Mouse (Mus musculus) embryonic facial prominence, embryonic 12.5 days (tissue): ENCODE measurements around the gene Slc3a2. TPM values are rescaled to one million over a fixed set of nuclear protein-coding genes. Genes with fewer than 3 reads are reported as not detected.
A peak's percentile ranks its signal among the peaks of the same experiment; 100 is the strongest.
"Not testable (repeated sequence)": the region's sequence is repeated elsewhere in the genome, so short reads cannot be mapped to it uniquely, and the experiment has no call there.

Experiments
- ATAC-seq: fragments of 200-750 bp; cut with Nextera tagmentation; 2 replicates; pipeline ENCODE4 v1.8.0; 2017; ENCODE audit not compliant: insufficient number of reproducible peaks, insufficient read depth, low FRiP score, low TSS enrichment
- H3K27ac ChIP-seq: fragments of 300-500 bp; sonication (generic); 2 replicates; pipeline ENCODE4 v1.5.1; 2016; ENCODE audit warnings: mild to moderate bottlenecking
- H3K27me3 ChIP-seq: fragments of 300-500 bp; sonication (generic); 2 replicates; pipeline ENCODE4 v1.6.1; 2016; ENCODE audit warnings: mild to moderate bottlenecking, moderate library complexity
- H3K36me3 ChIP-seq: fragments of 300-500 bp; sonication (generic); 2 replicates; pipeline ENCODE4 v1.6.1; 2016; ENCODE audit warnings: mild to moderate bottlenecking
- H3K4me1 ChIP-seq: fragments of 300-500 bp; sonication (generic); 2 replicates; pipeline ENCODE4 v1.6.1; 2016
- H3K4me2 ChIP-seq: fragments of 300-500 bp; sonication (generic); replicated peaks from 2 replicates; pipeline ENCODE4 v1.6.1; 2016; ENCODE audit warnings: mild to moderate bottlenecking, moderate library complexity
- H3K4me3 ChIP-seq: fragments of 300-500 bp; sonication (generic); 2 replicates; pipeline ENCODE4 v1.5.1; 2016; ENCODE audit warnings: mild to moderate bottlenecking
- H3K9ac ChIP-seq: fragments of 300-500 bp; sonication (generic); 2 replicates; pipeline ENCODE4 v1.6.1; 2016; ENCODE audit warnings: mild to moderate bottlenecking, moderate library complexity
- H3K9me3 ChIP-seq: fragments of 300-500 bp; sonication (generic); 2 replicates; pipeline ENCODE4 v1.6.1; 2016; ENCODE audit warnings: mild to moderate bottlenecking, moderate library complexity
- WGBS: fragments of 180-500 bp; shearing (Covaris S2); methylation state at CpG from one replicate; pipeline ENCODE4 v1.1.7; 2016; 5-methylcytosine and 5-hydroxymethylcytosine counted together
- polyA plus RNA-seq: library from polyadenylated mRNA; unstranded; fragments of >200 nt; fragmentation: Nextera tagmentation; extraction: Ambion mirVana; gene quantifications from 2 replicates; pipeline ENCODE4 v1.2.1, GENCODE M21; 2016

Gene Slc3a2
- polyA plus RNA-seq, 1 experiment from 2014 or later, result 122 TPM

GRCm38 (mm10) chr19:8742176-8742575, 19.0 kb upstream of the Slc3a2 start:
- H3K27ac ChIP-seq, result peak overlapping the region; percentile 93; the same call in 1 of the 2 replicates
- WGBS, result 17% methylated on average over 14 of the region's 14 CpGs

DNA sequence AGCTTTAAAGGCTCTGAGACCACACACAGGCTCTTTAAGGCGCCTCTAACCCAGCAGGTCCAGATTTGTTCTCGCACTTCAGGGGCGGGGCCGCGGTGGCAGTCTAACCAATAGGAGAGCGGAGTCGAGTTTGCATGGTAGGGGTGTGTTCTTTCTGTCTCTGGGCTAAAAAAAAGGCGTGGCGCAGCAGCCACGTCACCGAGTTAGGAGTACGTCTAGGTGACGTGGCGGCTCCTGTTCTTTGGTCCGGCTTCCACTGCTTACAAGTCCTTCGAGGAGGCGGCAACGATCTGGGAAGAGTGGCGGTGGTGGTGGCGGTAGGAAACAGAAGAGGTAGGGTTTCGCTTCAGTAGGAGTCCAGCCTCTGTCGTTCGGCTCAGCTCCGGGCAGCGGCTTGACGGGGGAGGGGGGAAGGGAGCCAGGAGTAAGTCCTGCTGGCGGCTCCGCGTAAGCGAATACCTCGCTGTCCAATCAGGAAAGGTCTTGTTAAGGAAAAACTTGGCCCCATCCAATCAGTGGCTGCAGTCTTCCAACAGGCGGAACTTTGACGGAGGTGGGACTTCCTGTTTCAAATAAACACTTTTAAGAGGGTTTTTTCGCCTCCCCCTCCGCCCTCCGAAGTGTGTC, 18.2 kb upstream of the Slc3a2 start, which contains the start of gene Stx5a:
Gene Stx5a, plus strand, starts transcription at position 171 of the 627 bp plus-strand sequence.
- Histone ChIP-seq H3K4me1 (peaks cover 20% of the 10 kb centered on the region), H3K4me2 (peak within 1 kb of the TSS; percentile 99), H3K9ac (peak within 1 kb of the TSS; percentile 93), H3K36me3 (peaks cover 63% of the 10 kb centered on the region), H3K9me3 (no peaks in the 10 kb centered on the region), H3K27me3 (no peaks in the 10 kb centered on the region), H3K4me3 (peak within 1 kb of the TSS; percentile 99), H3K27ac (peak within 1 kb of the TSS; percentile 93)
- ATAC-seq, result peak; percentile 96
- WGBS, result under 1% methylated on average over 36 of the region's 36 CpGs

More at GRCm38 (mm10) chr19:8742176-8742575, 19.0 kb upstream of the Slc3a2 start:
- no peaks in the 10 kb centered on the region for H3K9me3 ChIP-seq
- H3K4me3 ChIP-seq, result peak overlapping the region; percentile 99
- ATAC-seq, result no peak
- H3K4me2 ChIP-seq, result peak overlapping the region; percentile 99
- H3K36me3 ChIP-seq, result peaks cover 71% of the 10 kb centered on the region
- H3K4me1 ChIP-seq, result peaks cover 16% of the 10 kb centered on the region
- H3K9ac ChIP-seq, result peak overlapping the region; percentile 93
- H3K27me3 ChIP-seq, result no peaks in the 10 kb centered on the region

GRCm38 (mm10) chr19:8740603-8741002, 17.4 kb upstream of the Slc3a2 start, which contains the start of gene 1700092M07Rik:
Gene 1700092M07Rik, plus strand, starts transcription at chr19:8740718.
- 70% methylated on average over 14 of the region's 14 CpGs for WGBS
- Histone ChIP-seq H3K4me1 (peaks cover 20% of the 10 kb centered on the region), H3K27ac (peak within 1 kb of the TSS; percentile 93), H3K9me3 (no peaks in the 10 kb centered on the region), H3K9ac (peak within 1 kb of the TSS; percentile 93), H3K4me2 (peak within 1 kb of the TSS; percentile 99), H3K27me3 (no peaks in the 10 kb centered on the region), H3K36me3 (peaks cover 56% of the 10 kb centered on the region), H3K4me3 (peak within 1 kb of the TSS; percentile 99)
- ATAC-seq, result peak; percentile 1; the same call in 1 of the 2 replicates

DNA sequence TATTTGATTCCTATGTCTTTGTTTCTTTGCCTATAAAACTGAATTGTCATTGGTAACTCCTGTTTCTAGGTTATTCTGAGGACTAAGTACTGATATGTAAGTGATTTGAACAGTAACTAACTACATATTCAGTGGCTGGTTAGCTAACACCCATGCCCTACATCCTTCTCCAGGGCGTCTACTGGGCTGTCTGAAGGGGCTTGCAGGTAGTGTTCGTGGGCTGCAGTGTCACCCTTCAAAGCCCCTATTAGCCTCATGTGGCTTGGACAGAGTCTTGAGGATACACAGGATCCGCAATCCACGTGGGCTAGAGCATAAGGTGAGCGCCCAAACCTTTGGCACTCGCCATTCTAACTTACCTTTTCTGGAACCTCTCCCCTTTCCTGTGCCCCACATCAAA, 16.5 kb upstream of the Slc3a2 start:
- Histone ChIP-seq H3K4me3 (no peak overlapping the region), H3K9me3 (no peaks in the 10 kb centered on the region), H3K27me3 (no peaks in the 10 kb centered on the region), H3K36me3 (peaks cover 47% of the 10 kb centered on the region), H3K4me1 (peaks cover 23% of the 10 kb centered on the region), H3K9ac (no peak overlapping the region), H3K4me2 (no peak overlapping the region), H3K27ac (no peak overlapping the region)
- no peak for ATAC-seq
- 92% methylated on average over 6 of the region's 6 CpGs for WGBS

GRCm38 (mm10) chr19:8738911-8739310, 15.7 kb upstream of the Slc3a2 start:
- H3K4me3 ChIP-seq, result no peak overlapping the region
- peaks cover 42% of the 10 kb centered on the region for H3K36me3 ChIP-seq
- 94% methylated on average over 7 of the region's 7 CpGs for WGBS
- H3K9ac ChIP-seq, result no peak overlapping the region
- H3K4me2 ChIP-seq, result no peak overlapping the region
- H3K27ac ChIP-seq, result no peak overlapping the region
- H3K27me3 ChIP-seq, result no peaks in the 10 kb centered on the region
- peaks cover 23% of the 10 kb centered on the region for H3K4me1 ChIP-seq
- no peak for ATAC-seq
- no peaks in the 10 kb centered on the region for H3K9me3 ChIP-seq

DNA sequence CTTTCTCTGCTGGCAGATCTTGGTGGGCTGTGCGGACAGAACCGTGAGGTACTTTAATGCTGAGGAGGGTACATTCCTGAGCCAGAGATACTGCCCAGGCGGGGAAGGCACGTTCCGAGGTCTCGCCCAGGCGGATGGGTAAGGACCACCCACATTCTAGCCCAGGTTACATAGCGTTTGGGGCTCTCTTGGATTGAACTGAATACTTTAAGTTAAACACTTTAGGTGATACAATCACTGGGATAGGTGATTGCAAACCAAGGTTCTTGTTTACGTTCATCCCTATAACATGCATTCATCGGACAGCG, 12.9 kb upstream of the Slc3a2 start:
- Histone ChIP-seq H3K9me3 (no peaks in the 10 kb centered on the region), H3K4me2 (peak overlapping the region; percentile 89), H3K36me3 (peaks cover 30% of the 10 kb centered on the region), H3K9ac (peak overlapping the region; percentile 70), H3K27me3 (no peaks in the 10 kb centered on the region), H3K4me3 (peak overlapping the region; percentile 77), H3K4me1 (peaks cover 14% of the 10 kb centered on the region; the same call in 1 of the 2 replicates), H3K27ac (peak overlapping the region; percentile 13)
- no peak for ATAC-seq
- 3% methylated on average over 11 of the region's 11 CpGs for WGBS

DNA sequence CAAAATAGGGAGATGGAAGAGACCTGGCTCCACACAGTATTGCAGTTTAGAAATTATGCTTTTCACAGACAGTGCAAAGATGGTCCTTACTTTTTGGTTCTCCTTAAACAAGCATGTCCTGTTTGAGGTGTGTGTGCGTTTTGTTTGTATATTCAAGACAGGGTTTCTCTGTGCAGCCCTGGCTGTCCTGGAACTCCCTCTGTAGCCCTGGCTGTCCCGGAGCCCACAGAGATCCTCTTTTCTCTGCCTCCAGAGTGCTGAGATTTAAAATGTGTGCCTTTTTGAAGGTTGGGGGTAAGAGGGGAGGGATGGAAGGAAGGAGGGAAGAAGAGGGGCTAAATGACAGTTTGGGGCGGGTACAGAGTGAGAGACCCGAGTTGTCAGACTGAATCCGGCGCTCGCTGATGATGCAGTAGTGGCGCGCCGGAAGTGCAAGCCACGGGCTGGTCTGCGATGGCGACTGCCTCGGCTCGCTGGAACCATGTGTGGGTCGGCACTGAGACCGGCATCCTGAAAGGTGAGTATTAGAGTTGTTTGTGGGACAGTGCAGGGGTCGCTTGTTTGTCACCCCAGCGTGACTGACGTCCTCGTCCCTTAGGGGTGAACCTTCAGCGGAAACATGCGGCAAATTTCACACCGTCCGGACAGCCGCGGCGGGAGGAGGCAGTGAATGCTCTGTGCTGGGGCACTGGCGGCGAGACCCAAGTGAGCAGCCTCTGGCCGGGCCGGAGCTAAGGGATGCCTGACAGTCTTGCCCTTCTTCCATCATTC, 12.4 kb upstream of the Slc3a2 start, which contains the start of gene Wdr74:
Gene Wdr74, plus strand, starts transcription at position 439 of the 771 bp plus-strand sequence.
- no peaks in the 10 kb centered on the region for H3K27me3 ChIP-seq
- under 1% methylated on average over 32 of the region's 32 CpGs for WGBS
- peaks cover 9% of the 10 kb centered on the region; the same call in 1 of the 2 replicates for H3K4me1 ChIP-seq
- peak within 1 kb of the TSS; percentile 70 for H3K9ac ChIP-seq
- peak within 1 kb of the TSS; percentile 89 for H3K4me2 ChIP-seq
- peak within 1 kb of the TSS; percentile 77 for H3K4me3 ChIP-seq
- no peaks in the 10 kb centered on the region for H3K9me3 ChIP-seq
- peaks cover 27% of the 10 kb centered on the region for H3K36me3 ChIP-seq
- ATAC-seq, result peak; percentile 90
- H3K27ac ChIP-seq, result peak within 1 kb of the TSS; percentile 17

GRCm38 (mm10) chr19:8734334-8734733, 11.2 kb upstream of the Slc3a2 start:
- no peak overlapping the region for H3K4me2 ChIP-seq
- no peak overlapping the region for H3K4me3 ChIP-seq
- no peaks in the 10 kb centered on the region for H3K9me3 ChIP-seq
- H3K9ac ChIP-seq, result no peak overlapping the region
- WGBS, result 75% methylated on average over 3 of the region's 3 CpGs
- no peak for ATAC-seq
- H3K36me3 ChIP-seq, result peaks cover 16% of the 10 kb centered on the region
- H3K4me1 ChIP-seq, result peaks cover 7% of the 10 kb centered on the region; the same call in 1 of the 2 replicates
- no peaks in the 10 kb centered on the region for H3K27me3 ChIP-seq
- no peak overlapping the region for H3K27ac ChIP-seq

DNA sequence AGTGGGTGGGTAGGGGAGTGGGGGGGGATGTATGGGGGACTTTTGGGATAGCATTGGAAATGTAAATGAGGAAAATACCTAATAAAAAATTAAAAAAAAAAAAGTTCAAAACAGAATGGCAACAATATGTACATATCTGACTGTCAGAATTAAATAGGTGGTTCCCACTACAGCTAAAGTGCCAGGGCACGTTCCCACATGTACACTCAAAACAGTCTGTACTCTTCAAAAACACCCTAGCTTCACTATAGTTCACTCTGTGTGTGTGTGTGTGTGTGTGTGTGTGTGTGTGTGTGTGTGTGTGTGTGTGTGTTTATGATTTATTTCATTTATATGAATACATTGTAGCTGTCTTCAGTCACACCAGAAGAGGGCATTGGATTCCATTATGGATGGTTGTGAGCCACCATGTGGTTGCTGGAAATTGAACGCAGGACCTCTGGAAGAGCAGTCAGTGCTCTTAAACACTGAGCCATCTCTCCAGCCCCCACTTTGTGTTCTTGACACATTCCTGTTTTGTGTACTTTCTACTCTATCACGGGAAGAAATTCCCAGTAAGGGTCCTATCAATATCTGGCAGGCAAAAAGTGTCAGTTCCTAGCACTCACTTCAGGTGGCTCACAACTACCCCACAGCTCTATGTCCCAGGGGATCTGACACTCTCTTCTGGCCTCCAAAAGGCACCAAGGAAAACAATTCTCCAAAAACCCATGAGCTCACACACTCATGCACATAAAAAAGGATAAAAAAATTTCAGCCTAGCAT, 5.3 kb upstream of the Slc3a2 start:
- H3K36me3 ChIP-seq, result peaks cover 27% of the 10 kb centered on the region
- not testable (repeated sequence) for H3K4me2 ChIP-seq, H3K9ac ChIP-seq, H3K9me3 ChIP-seq, H3K27ac ChIP-seq, ATAC-seq, H3K27me3 ChIP-seq, H3K4me3 ChIP-seq
- 58% methylated on average over 3 of the region's 3 CpGs for WGBS
- H3K4me1 ChIP-seq, result peaks cover 16% of the 10 kb centered on the region

GRCm38 (mm10) chr19:8727495-8728114, 4.4 kb upstream of the Slc3a2 start:
- Histone ChIP-seq H3K27ac (peak overlapping the region; percentile 41; the same call in 1 of the 2 replicates), H3K4me1 (peaks cover 16% of the 10 kb centered on the region), H3K4me3 (no peak overlapping the region), H3K4me2 (no peak overlapping the region), H3K9ac (no peak overlapping the region), H3K36me3 (peaks cover 27% of the 10 kb centered on the region), H3K9me3 (no peaks in the 10 kb centered on the region), H3K27me3 (no peaks in the 10 kb centered on the region)
- 31% methylated on average over 5 of the region's 5 CpGs for WGBS
- no peak for ATAC-seq
